Mouse (Mus musculus): Measurements from ENCODE around the gene Trnp1.

DNA sequence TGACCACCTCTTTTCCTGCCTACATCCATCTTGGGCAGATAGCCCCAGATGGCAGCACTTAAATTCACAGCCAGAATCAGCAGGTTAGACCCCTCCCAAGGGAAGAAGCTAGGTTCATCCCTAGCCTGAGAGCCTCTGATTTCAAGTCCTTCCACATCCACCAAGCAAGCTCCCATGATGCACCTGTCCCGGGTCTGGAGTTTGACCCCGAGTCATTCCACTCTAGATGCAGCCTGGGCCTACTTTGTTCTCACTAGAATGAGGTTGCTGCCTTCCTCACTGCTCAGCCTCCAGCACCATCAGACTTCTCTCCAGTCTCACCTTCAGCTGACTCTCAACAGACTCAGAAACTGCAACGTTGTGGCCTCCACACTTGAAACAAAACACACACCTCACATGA is 37.7 kb upstream of the Trnp1 start:
- no peak for TF ChIP-seq CTCF (IDR thresholded peaks at IDR 0.05; ENCODE audit: low read depth)
- no peak for TF ChIP-seq EP300 (optimal IDR thresholded peaks at IDR 0.05)

Data from stomach, postnatal 0 days (tissue).